Mouse (Mus musculus) liver, adult 2 months (tissue): ENCODE results near the gene Fezf2. TPM values are rescaled to one million over a fixed set of nuclear protein-coding genes. Genes with fewer than 3 reads are reported as not detected.

ENCODE experiments used
- DNase-seq: peaks from one replicate; pipeline ENCODE4 v3.0.0-alpha.2; 2011; ENCODE audit warnings: low read depth, low spot score; ENCODE audit errors: extremely low read depth
- H3K27ac ChIP-seq: fragments of 200-500 bp; replicated peaks from 2 replicates; pipeline ENCODE4 v1.5.1; 2012; ENCODE audit warnings: low read depth, mild to moderate bottlenecking, control low read depth, inconsistent platforms, low read length; ENCODE audit not compliant: insufficient read depth
- H3K27me3 ChIP-seq: fragments of 200-500 bp; 2 replicates; pipeline ENCODE4 v1.6.1; 2012; ENCODE audit warnings: mild to moderate bottlenecking, moderate library complexity, low read length, inconsistent platforms; ENCODE audit not compliant: control insufficient read depth, insufficient read depth
- H3K36me3 ChIP-seq: fragments of 200-500 bp; 2 replicates; pipeline ENCODE4 v1.6.1; 2012; ENCODE audit warnings: low read length, inconsistent platforms; ENCODE audit not compliant: control insufficient read depth, insufficient read depth
- H3K4me1 ChIP-seq: fragments of 200-500 bp; 2 replicates; pipeline ENCODE4 v1.6.1; 2011; ENCODE audit warnings: low read length; ENCODE audit not compliant: control insufficient read depth, insufficient read depth
- H3K4me3 ChIP-seq: fragments of 200-500 bp; 2 replicates; pipeline ENCODE4 v1.5.1; 2011; ENCODE audit warnings: low read depth, mild to moderate bottlenecking, control low read depth, low read length, moderate library complexity; ENCODE audit not compliant: insufficient read depth
- H3K79me2 ChIP-seq: fragments of 200-500 bp; 2 replicates; pipeline ENCODE4 v1.6.1; 2012; ENCODE audit warnings: inconsistent platforms, mild to moderate bottlenecking, low read length, moderate library complexity; ENCODE audit not compliant: control insufficient read depth, insufficient read depth
- H3K9ac ChIP-seq: fragments of 200-500 bp; 2 replicates; pipeline ENCODE4 v1.6.1; 2012; ENCODE audit warnings: low read depth, mild to moderate bottlenecking, control low read depth, inconsistent platforms, low read length
- CTCF ChIP-seq: fragments of 200-500 bp; IDR thresholded peaks from 2 replicates; pipeline ENCODE4 v1.5.1; 2011; ENCODE audit warnings: low read depth, low read length, control low read depth
- POLR2A ChIP-seq: fragments of 200-500 bp; IDR thresholded peaks from 2 replicates; pipeline ENCODE4 v1.6.1; 2011; ENCODE audit warnings: low read length, control low read depth; ENCODE audit not compliant: insufficient read depth; ENCODE audit errors: extremely low read depth
- WGBS: fragments of 180-500 bp; shearing (Covaris S2); methylation state at CpG from one replicate; pipeline ENCODE4 v1.1.7; 2018; 5-methylcytosine and 5-hydroxymethylcytosine counted together
- polyA plus RNA-seq: library from polyadenylated mRNA; depleted of rRNA; stranded (reverse); fragments of >200 nt; gene quantifications from 2 replicates; pipeline ENCODE4 v1.2.3, GENCODE M21; 2012
- total RNA-seq: library from RNA; depleted of rRNA; stranded (reverse); fragments of >200 nt; gene quantifications from 2 replicates; pipeline ENCODE4 v1.2.3, GENCODE M21; 2014

The Fezf2 gene
- total and polyA plus RNA-seq, 2 experiments, result not detected

DNA sequence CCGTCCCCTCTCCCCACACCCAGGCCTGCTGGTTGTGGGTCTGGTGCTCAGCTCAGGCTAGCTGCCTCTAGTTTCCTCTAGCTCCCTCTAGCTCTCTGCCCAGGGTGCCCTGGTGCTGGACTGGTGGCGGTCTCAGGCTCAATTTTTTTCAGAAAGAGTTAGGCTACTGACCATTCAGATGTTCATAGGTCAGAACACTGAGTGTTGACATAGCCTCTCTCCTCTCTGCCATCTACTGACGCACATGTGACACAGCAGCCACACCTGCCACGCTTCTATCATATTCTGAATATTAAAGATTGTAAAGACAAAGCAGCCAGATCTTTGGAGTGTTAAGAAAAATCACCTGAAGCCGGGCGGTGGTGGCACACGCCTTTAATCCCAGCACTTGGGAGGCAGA, 14.4 kb downstream of the Fezf2 start:
- DNase-seq, result peak; percentile 55
- Histone ChIP-seq H3K9ac (no peak overlapping the region), H3K4me1 (no peaks in the 10 kb centered on the region), H3K36me3 (no peaks in the 10 kb centered on the region), H3K27ac (no peak overlapping the region), H3K79me2 (no peaks in the 10 kb centered on the region), H3K27me3 (peaks cover 7% of the 10 kb centered on the region), H3K4me3 (no peak overlapping the region)
- 63% methylated on average over 7 of the region's 7 CpGs for WGBS
- TF ChIP-seq CTCF (peak; percentile 56; the same call in 1 of the 2 replicates), POLR2A (no peak)

GRCm38 (mm10) chr14:12303106-12303505, 44.9 kb downstream of the Fezf2 start:
- TF ChIP-seq POLR2A, result no peak
- no peak for TF ChIP-seq CTCF
- peak; percentile 83 for DNase-seq
- WGBS, result 27% methylated on average over 2 of the region's 2 CpGs
- Histone ChIP-seq H3K4me3 (no peak overlapping the region), H3K79me2 (no peaks in the 10 kb centered on the region), H3K27me3 (no peaks in the 10 kb centered on the region), H3K36me3 (peaks cover 18% of the 10 kb centered on the region), H3K9ac (no peak overlapping the region), H3K27ac (no peak overlapping the region), H3K4me1 (peaks cover 4% of the 10 kb centered on the region; the same call in 1 of the 2 replicates)

GRCm38 (mm10) chr14:12300677-12301076, 47.3 kb downstream of the Fezf2 start:
- Histone ChIP-seq H3K36me3 (peaks cover 31% of the 10 kb centered on the region), H3K27me3 (no peaks in the 10 kb centered on the region), H3K79me2 (no peaks in the 10 kb centered on the region), H3K9ac (no peak overlapping the region), H3K4me1 (peaks cover 4% of the 10 kb centered on the region; the same call in 1 of the 2 replicates), H3K27ac (no peak overlapping the region), H3K4me3 (no peak overlapping the region)
- 78% methylated on average over 3 of the region's 3 CpGs for WGBS
- TF ChIP-seq CTCF, result no peak
- TF ChIP-seq POLR2A, result no peak
- DNase-seq, result no peak

DNA sequence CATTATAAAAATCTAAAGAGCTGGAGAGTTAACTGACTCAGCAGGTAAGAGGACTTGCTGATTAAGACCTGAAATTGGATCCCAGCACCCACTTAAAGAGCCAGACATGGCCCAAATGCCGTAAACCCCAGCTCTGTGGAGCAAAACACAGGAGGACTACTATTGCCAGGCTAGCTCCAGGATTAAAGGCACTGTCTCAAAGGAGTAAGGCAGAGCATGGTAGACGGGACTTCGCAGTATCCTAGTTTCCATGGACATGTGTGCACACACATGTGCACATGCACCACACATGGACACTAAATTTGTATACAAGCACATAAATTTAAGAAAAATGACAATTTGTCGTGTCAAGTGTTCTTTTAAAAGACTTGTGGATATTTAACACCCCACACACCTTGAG, 47.7 kb downstream of the Fezf2 start:
- Histone ChIP-seq H3K4me1 (peaks cover 4% of the 10 kb centered on the region; the same call in 1 of the 2 replicates), H3K79me2 (no peaks in the 10 kb centered on the region)
- 86% methylated on average over 4 of the region's 4 CpGs for WGBS

DNA sequence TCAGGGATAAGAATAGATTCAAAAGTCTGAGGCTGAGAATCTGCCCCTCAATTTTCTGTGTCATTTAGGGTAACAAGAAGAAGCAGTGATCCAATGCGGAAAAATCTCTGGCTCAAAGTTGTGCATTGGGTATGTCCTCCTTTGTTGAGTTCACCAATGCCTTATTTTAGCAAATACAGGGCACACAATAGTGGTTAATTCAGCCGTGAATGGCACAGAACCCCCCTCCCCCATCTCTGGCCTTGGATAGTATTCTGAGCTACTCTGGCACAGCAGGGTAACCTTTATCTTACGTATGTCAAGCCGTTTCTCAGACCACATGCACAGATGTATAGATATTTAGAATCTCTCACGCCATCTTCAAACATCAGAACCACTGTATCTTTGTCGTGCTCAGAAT, 48.3 kb downstream of the Fezf2 start:
- Histone ChIP-seq H3K79me2 (no peaks in the 10 kb centered on the region), H3K9ac (no peak overlapping the region), H3K36me3 (peaks cover 31% of the 10 kb centered on the region), H3K27me3 (no peaks in the 10 kb centered on the region), H3K27ac (no peak overlapping the region), H3K4me1 (peaks cover 4% of the 10 kb centered on the region; the same call in 1 of the 2 replicates), H3K4me3 (no peak overlapping the region)
- TF ChIP-seq POLR2A, result no peak
- no peak for TF ChIP-seq CTCF
- WGBS, result 93% methylated on average over 6 of the region's 6 CpGs
- DNase-seq, result no peak

More for the DNA sequence above, 47.7 kb downstream of the Fezf2 start:
- Histone ChIP-seq H3K27ac (no peak overlapping the region), H3K36me3 (peaks cover 31% of the 10 kb centered on the region), H3K4me3 (no peak overlapping the region), H3K27me3 (no peaks in the 10 kb centered on the region), H3K9ac (no peak overlapping the region)
- no peak for DNase-seq
- TF ChIP-seq CTCF, result no peak
- no peak for TF ChIP-seq POLR2A

DNA sequence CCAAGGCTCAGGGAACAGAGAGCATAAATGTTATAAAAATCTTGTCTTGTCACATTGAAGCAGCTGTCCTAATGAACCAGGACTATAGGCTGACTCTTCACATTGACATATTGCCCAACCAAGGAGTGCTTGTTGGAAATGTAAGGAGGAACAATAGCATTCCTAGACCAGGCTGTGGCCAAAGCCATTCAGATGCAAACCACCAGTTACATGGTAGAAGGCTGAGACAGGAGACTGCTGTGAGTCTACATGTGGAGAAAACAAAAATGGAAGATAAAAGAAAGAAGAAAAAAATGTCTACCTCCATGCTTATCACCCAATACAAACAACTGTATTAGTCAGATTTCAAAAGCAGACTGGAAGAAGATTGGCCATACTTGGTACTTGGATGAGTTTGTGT, 48.8 kb downstream of the Fezf2 start:
- no peak for DNase-seq
- H3K79me2 ChIP-seq, result no peaks in the 10 kb centered on the region
- no peaks in the 10 kb centered on the region for H3K27me3 ChIP-seq
- H3K4me3 ChIP-seq, result no peak overlapping the region
- H3K9ac ChIP-seq, result no peak overlapping the region
- H3K27ac ChIP-seq, result no peak overlapping the region
- TF ChIP-seq CTCF (no peak), POLR2A (no peak)
- H3K36me3 ChIP-seq, result peaks cover 31% of the 10 kb centered on the region
- peaks cover 4% of the 10 kb centered on the region; the same call in 1 of the 2 replicates for H3K4me1 ChIP-seq
